Mouse (Mus musculus): ENCODE results near the gene Col4a3. TPM values are rescaled to one million over a fixed set of nuclear protein-coding genes. Genes with fewer than 3 reads are reported as not detected.

The Col4a3 gene
- total RNA-seq, 2 experiments from 2014 or later: 3.5 to 3.6 TPM

- DNase-seq: no peak
- intact Hi-C loops (cut with DNase I): no loop called here
Observed at GRCm38 (mm10) chr1:82762274-82762673, 175.6 kb downstream of the Col4a3 start.

GRCm38 (mm10) chr1:82766227-82766626, 179.5 kb downstream of the Col4a3 start:
- intact Hi-C loops (cut with DNase I): no loop called here
- no peak for DNase-seq

GRCm38 (mm10) chr1:82766641-82767040, 179.9 kb downstream of the Col4a3 start:
- intact Hi-C loops (cut with DNase I): no loop called here
- no peak for DNase-seq

- intact Hi-C loops (cut with DNase I): no loop called here
- DNase-seq: no peak
Observed at GRCm38 (mm10) chr1:82768269-82768668, 181.5 kb downstream of the Col4a3 start, which contains the start of gene Tm4sf20. Gene Tm4sf20, minus strand, starts transcription at chr1:82768461.

- DNase-seq: no peak
- intact Hi-C loops (cut with DNase I): no loop called here
Observed at GRCm38 (mm10) chr1:82771022-82771586, 184.4 kb downstream of the Col4a3 start, which contains the start of gene Gm47791. Gene Gm47791, minus strand, starts transcription at chr1:82771243.

Other genes with a start within 250 kb of the Col4a3 start
- gene Col4a4, start 72 bp upstream of the Col4a3 start, total RNA-seq (2021): 10 to 100 TPM in 1 of 2 experiments, 1 to 10 TPM in 1; 8.9 to 10.6 TPM
- 100 to 1,000 TPM; 203 to 210 TPM for gene Mff, start 138.0 kb downstream of the Col4a3 start, total RNA-seq (2021)
- gene Tm4sf20, start 181.5 kb downstream of the Col4a3 start, total RNA-seq (2021): not detected
- gene Gm47791, start 184.3 kb downstream of the Col4a3 start, total RNA-seq (2021): not detected